Mouse (Mus musculus): ENCODE data around the gene Ddah1.

DNA sequence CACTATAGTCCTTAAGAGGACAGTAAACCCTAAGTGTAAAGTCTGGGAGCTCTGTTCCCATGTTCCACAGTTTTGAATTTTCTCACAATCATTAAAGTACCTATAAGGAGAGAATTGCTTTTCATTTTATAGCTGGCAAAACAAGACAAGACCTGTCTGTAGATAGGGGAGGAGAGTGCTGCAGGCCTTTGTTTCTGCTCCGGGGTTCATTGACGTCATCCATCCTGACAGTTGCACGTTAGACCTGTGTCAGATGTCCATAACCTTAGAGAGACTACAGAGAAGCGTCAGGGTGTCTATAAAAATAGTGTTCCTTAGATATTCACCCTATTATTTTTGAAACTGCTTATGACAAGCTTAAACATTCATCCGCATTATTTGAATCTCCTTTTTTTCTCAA lies 167.0 kb downstream of the Ddah1 start:
- TF ChIP-seq EP300 (IDR thresholded peaks at IDR 0.05; ENCODE audit: insufficient read depth, low read depth, low read length) (no peak), POLR2A (IDR thresholded peaks at IDR 0.05; ENCODE audit: insufficient read depth, low read depth, low read length) (no peak), CTCF (IDR thresholded peaks at IDR 0.05) (no peak)
